Mouse (Mus musculus) ES-E14 (cell line): ENCODE measurements around the gene Emp3.

Source experiments
- CHD2 ChIP-seq: IDR thresholded peaks from 2 replicates; pipeline ENCODE4 v1.6.1; 2014; ENCODE audit warnings: mild to moderate bottlenecking, low read depth, low read length, inconsistent platforms
- HCFC1 ChIP-seq: IDR thresholded peaks from 2 replicates; pipeline ENCODE4 v1.6.1; 2012; ENCODE audit warnings: low read length, inconsistent platforms, borderline replicate concordance; ENCODE audit not compliant: insufficient read depth
- MAFK ChIP-seq: IDR thresholded peaks from 2 replicates; pipeline ENCODE4 v1.6.1; 2014; ENCODE audit warnings: mild to moderate bottlenecking, low read depth, low read length, inconsistent platforms; ENCODE audit not compliant: insufficient read depth
- ZC3H11A ChIP-seq: IDR thresholded peaks from 2 replicates; pipeline ENCODE4 v1.6.1; 2012; ENCODE audit warnings: low read depth, mild to moderate bottlenecking, inconsistent platforms, low read length, borderline replicate concordance
- ZNF384 ChIP-seq: IDR thresholded peaks from 2 replicates; pipeline ENCODE4 v1.6.1; 2012; ENCODE audit warnings: low read depth, low read length, inconsistent platforms

- TF ChIP-seq ZNF384 = no peak
- no peak for TF ChIP-seq CHD2
- TF ChIP-seq HCFC1 = no peak; the same call in 1 of the 2 replicates
- no peak for TF ChIP-seq ZC3H11A
- TF ChIP-seq MAFK = no peak
These were observed 3.2 kb upstream of the Emp3 start for GRCm38 (mm10) chr7:45924429-45924816.
